Mouse (Mus musculus): ENCODE data around the gene Kremen1.

- TF ChIP-seq CTCF (IDR thresholded peaks at IDR 0.05; ENCODE audit: borderline replicate concordance, insufficient read depth, low read length): no peak
- TF ChIP-seq POLR2A (IDR thresholded peaks at IDR 0.05; ENCODE audit: low read depth, low read length): no peak
Measured at GRCm38 (mm10) chr11:5203054-5203453, 58.3 kb downstream of the Kremen1 start.

Data from embryonic fibroblast, embryonic 13.5 days (primary cell).